In genomic region chr2:178158936-178159335, GRCm38 (mm10) we compare ENCODE assay signal across 14 mouse cellular contexts. TPM values are rescaled to one million over a fixed set of nuclear protein-coding genes. Genes with fewer than 3 reads are reported as not detected.
A peak's percentile ranks its signal among the peaks of the same experiment; 100 is the strongest.
DNase-seq lines count a peak whose midpoint lies in the region; ATAC-seq and TF ChIP-seq lines count a peak whose summit lies in the region.
"Had no signal": no experiment of that assay in that cellular context is flagged by ENCODE, and none has a peak within 500 bp of the region (broad histone marks: within the 10 kb centered on the region; RNA-seq: fewer than 3 reads in every experiment).

No protein-coding gene starts in this region.

- no peak overlapping the region for H3K4me3 ChIP-seq in hindbrain, embryonic 13.5 days
- no peak overlapping the region for H3K4me3 ChIP-seq in hindbrain, embryonic 10.5 days
- no peak overlapping the region for H3K4me3 ChIP-seq in embryonic facial prominence, embryonic 15.5 days (replicated peaks)
- no peak overlapping the region for H3K4me3 ChIP-seq in midbrain, postnatal 0 days (ENCODE audit: low read depth, low read length)
- H3K4me3 ChIP-seq in stomach, postnatal 0 days (ENCODE audit: low read depth, low read length) = no peak overlapping the region
- H3K4me3 ChIP-seq in kidney, embryonic 16.5 days (ENCODE audit: low read length) = no peak overlapping the region
- H3K4me3 ChIP-seq: erythroblast, embryonic 14.5 days; liver, embryonic 15.5 days; megakaryocyte, embryonic 14.5 days had no signal

- no peaks in the 10 kb centered on the region for H3K36me3 ChIP-seq in hindbrain, embryonic 13.5 days
- H3K36me3 ChIP-seq in hindbrain, embryonic 10.5 days = no peaks in the 10 kb centered on the region
- H3K36me3 ChIP-seq in embryonic facial prominence, embryonic 15.5 days = no peaks in the 10 kb centered on the region
- 0 out of 2 replicates have a peak, but pooled peaks cover 6% of the 10 kb centered on the region for H3K36me3 ChIP-seq in midbrain, postnatal 0 days (ENCODE audit: insufficient read depth, low read length)
- H3K36me3 ChIP-seq in stomach, postnatal 0 days (ENCODE audit: control insufficient read depth, insufficient read depth, low read length) = no peaks in the 10 kb centered on the region
- no peaks in the 10 kb centered on the region for H3K36me3 ChIP-seq in kidney, embryonic 16.5 days (ENCODE audit: insufficient read depth, low read length)
- H3K36me3 ChIP-seq: liver, embryonic 15.5 days had no signal

- H3K4me1 ChIP-seq in hindbrain, embryonic 13.5 days (replicated peaks) = peaks cover 31% of the 10 kb centered on the region
- H3K4me1 ChIP-seq in hindbrain, embryonic 10.5 days (replicated peaks) = peaks cover 13% of the 10 kb centered on the region
- no peaks in the 10 kb centered on the region for H3K4me1 ChIP-seq in embryonic facial prominence, embryonic 15.5 days
- H3K4me1 ChIP-seq in midbrain, postnatal 0 days (ENCODE audit: insufficient read depth, low read length) = peaks cover 7% of the 10 kb centered on the region; the same call in 1 of the 2 replicates
- no peaks in the 10 kb centered on the region for H3K4me1 ChIP-seq in stomach, postnatal 0 days (replicated peaks; ENCODE audit: control insufficient read depth, insufficient read depth)
- H3K4me1 ChIP-seq in kidney, embryonic 16.5 days (ENCODE audit: insufficient read depth, low read length) = no peaks in the 10 kb centered on the region
- H3K4me1 ChIP-seq: liver, embryonic 15.5 days had no signal

- no peaks in the 10 kb centered on the region for H3K27me3 ChIP-seq in hindbrain, embryonic 13.5 days
- no peaks in the 10 kb centered on the region for H3K27me3 ChIP-seq in hindbrain, embryonic 10.5 days (ENCODE audit: insufficient read depth, poor library complexity, severe bottlenecking)
- no peaks in the 10 kb centered on the region for H3K27me3 ChIP-seq in embryonic facial prominence, embryonic 15.5 days
- H3K27me3 ChIP-seq in midbrain, postnatal 0 days (ENCODE audit: insufficient read depth, low read length) = no peaks in the 10 kb centered on the region
- H3K27me3 ChIP-seq in stomach, postnatal 0 days (ENCODE audit: control insufficient read depth, insufficient read depth, low read length) = no peaks in the 10 kb centered on the region
- no peaks in the 10 kb centered on the region for H3K27me3 ChIP-seq in kidney, embryonic 16.5 days (ENCODE audit: insufficient read depth, low read length)
- H3K27me3 ChIP-seq: liver, embryonic 15.5 days had no signal

- no peak for TF ChIP-seq CTCF in midbrain, postnatal 0 days (IDR thresholded peaks at IDR 0.05)
- no peak for TF ChIP-seq CTCF in stomach, postnatal 0 days (IDR thresholded peaks at IDR 0.05; ENCODE audit: low read depth)

- no peaks in the 10 kb centered on the region for H3K9me3 ChIP-seq in hindbrain, embryonic 13.5 days
- H3K9me3 ChIP-seq in hindbrain, embryonic 10.5 days = no peaks in the 10 kb centered on the region
- no peaks in the 10 kb centered on the region for H3K9me3 ChIP-seq in embryonic facial prominence, embryonic 15.5 days (replicated peaks)
- H3K9me3 ChIP-seq in midbrain, postnatal 0 days (ENCODE audit: low read length) = no peaks in the 10 kb centered on the region
- no peaks in the 10 kb centered on the region for H3K9me3 ChIP-seq in stomach, postnatal 0 days (ENCODE audit: control insufficient read depth, low read length)
- no peaks in the 10 kb centered on the region for H3K9me3 ChIP-seq in kidney, embryonic 16.5 days (ENCODE audit: low read length)
- H3K9me3 ChIP-seq: liver, embryonic 15.5 days; megakaryocyte, embryonic 14.5 days had no signal

- no peak overlapping the region; the same call in 1 of the 2 replicates for H3K9ac ChIP-seq in hindbrain, embryonic 13.5 days
- H3K9ac ChIP-seq in embryonic facial prominence, embryonic 15.5 days = no peak overlapping the region
- H3K9ac ChIP-seq in midbrain, postnatal 0 days (replicated peaks; ENCODE audit: low read length, poor library complexity, severe bottlenecking) = no peak overlapping the region
- no peak overlapping the region for H3K9ac ChIP-seq in stomach, postnatal 0 days (ENCODE audit: low read length)
- H3K9ac ChIP-seq in kidney, embryonic 16.5 days (replicated peaks; ENCODE audit: low read length) = no peak overlapping the region
- H3K9ac ChIP-seq: liver, embryonic 15.5 days had no signal

- TF ChIP-seq EP300 in stomach, postnatal 0 days (optimal IDR thresholded peaks at IDR 0.05) = no peak

- peak overlapping the region; percentile 48; the same call in 1 of the 2 replicates for H3K27ac ChIP-seq in hindbrain, embryonic 13.5 days
- no peak overlapping the region for H3K27ac ChIP-seq in hindbrain, embryonic 10.5 days
- H3K27ac ChIP-seq in embryonic facial prominence, embryonic 15.5 days (replicated peaks) = no peak overlapping the region
- H3K27ac ChIP-seq in midbrain, postnatal 0 days (ENCODE audit: low read depth, low read length) = peak overlapping the region; percentile 32; the same call in 1 of the 2 replicates
- no peak overlapping the region for H3K27ac ChIP-seq in stomach, postnatal 0 days (replicated peaks)
- no peak overlapping the region for H3K27ac ChIP-seq in kidney, embryonic 16.5 days (ENCODE audit: low read length)
- H3K27ac ChIP-seq: kidney, postnatal 0 days; liver, embryonic 15.5 days had no signal

- WGBS in hindbrain, embryonic 13.5 days = 81% methylated on average over 12 of the region's 12 CpGs
- 87% methylated on average over 12 of the region's 12 CpGs for WGBS in hindbrain, embryonic 10.5 days
- 79% methylated on average over 12 of the region's 12 CpGs for WGBS in embryonic facial prominence, embryonic 15.5 days
- 81% methylated on average over 12 of the region's 12 CpGs for WGBS in midbrain, postnatal 0 days
- 78% methylated on average over 12 of the region's 12 CpGs for WGBS in stomach, postnatal 0 days
- 86% methylated on average over 12 of the region's 12 CpGs for WGBS in kidney, embryonic 16.5 days

- no peak for DNase-seq in hindbrain, embryonic 10.5 days (ENCODE audit: low spot score)
- DNase-seq in layer of hippocampus, adult 9-11 months = peak; percentile 92
- DNase-seq in midbrain, postnatal 0 days (ENCODE audit: low spot score) = peak; percentile 74
- no peak for DNase-seq in c-Kit-positive CD71-positive TER-119-positive erythroid progenitor cells, embryonic 14.5 days (ENCODE audit: low spot score)
- DNase-seq in stomach, postnatal 0 days (ENCODE audit: low spot score) = no peak
- DNase-seq: adrenal gland, postnatal 25 days had no signal

- no peak for ATAC-seq in hindbrain, embryonic 13.5 days (ENCODE audit: low FRiP score)
- 0 out of 2 replicates have a peak, but pooled peaks have one; percentile 36 for ATAC-seq in embryonic facial prominence, embryonic 15.5 days (ENCODE audit: insufficient number of reproducible peaks, low FRiP score, low TSS enrichment, low read depth)
- ATAC-seq in midbrain, postnatal 0 days (ENCODE audit: low FRiP score) = peak; percentile 67
- no peak for ATAC-seq in stomach, postnatal 0 days (ENCODE audit: low FRiP score, low TSS enrichment)
- no peak for ATAC-seq in kidney, embryonic 16.5 days (ENCODE audit: low FRiP score, low TSS enrichment)
- ATAC-seq: CD4-positive, CD25-positive, alpha-beta regulatory T cell, adult 4 months had no signal

- no peak overlapping the region for H3K4me2 ChIP-seq in hindbrain, embryonic 13.5 days
- H3K4me2 ChIP-seq in embryonic facial prominence, embryonic 15.5 days (replicated peaks) = no peak overlapping the region
- no peak overlapping the region for H3K4me2 ChIP-seq in midbrain, postnatal 0 days (ENCODE audit: low read depth, low read length, poor library complexity, severe bottlenecking)
- no peak overlapping the region for H3K4me2 ChIP-seq in stomach, postnatal 0 days (replicated peaks; ENCODE audit: low read depth)
- no peak overlapping the region for H3K4me2 ChIP-seq in kidney, embryonic 16.5 days (replicated peaks; ENCODE audit: low read depth, low read length)
- H3K4me2 ChIP-seq: liver, embryonic 15.5 days had no signal

RNA-seq across cellular contexts. Expression of gene Phactr3, which starts 40.2 kb away (rescaled TPM):
- 39.9 and 42.1 TPM in 2 replicates for polyA plus RNA-seq in hindbrain, embryonic 13.5 days (2015; fragmentation: Nextera tagmentation; extraction: Ambion mirVana)
- 7.1 and 11.1 TPM in 2 replicates for polyA plus RNA-seq in hindbrain, embryonic 10.5 days (2016; fragmentation: Nextera tagmentation; extraction: Ambion mirVana)
- 0.74 and 1.4 TPM in 2 replicates for polyA plus RNA-seq in embryonic facial prominence, embryonic 15.5 days (2015; fragmentation: Nextera tagmentation; extraction: Ambion mirVana)
- total RNA-seq in midbrain, postnatal 0 days (2014; rRNA removed) = 105 and 130 TPM in 2 replicates
- 94.2 and 96.5 TPM in 2 replicates for polyA plus RNA-seq in midbrain, postnatal 0 days (2015; fragmentation: Nextera tagmentation; extraction: Ambion mirVana)
- polyA plus RNA-seq in stomach, postnatal 0 days (2015; fragmentation: Nextera tagmentation; extraction: Ambion mirVana) = 1.7 and 2.8 TPM in 2 replicates
- 0.63 and 0.71 TPM in 2 replicates for polyA plus RNA-seq in kidney, embryonic 16.5 days (2015; fragmentation: Nextera tagmentation; extraction: Ambion mirVana)
- polyA plus RNA-seq: erythroblast, embryonic 14.5 days had no signal

Comparison
In these comparisons a context has a peak if more than half of its experiments do, and no peak if none do; other contexts are left out.
1. H3K27ac ChIP-seq: peak in hindbrain, embryonic 13.5 days (single experiment) and midbrain, postnatal 0 days (single experiment); none in hindbrain, embryonic 10.5 days (single experiment), embryonic facial prominence, embryonic 15.5 days (single experiment), stomach, postnatal 0 days (single experiment) and kidney, embryonic 16.5 days (single experiment).
2. ATAC-seq: peak in embryonic facial prominence, embryonic 15.5 days (single experiment) and midbrain, postnatal 0 days (single experiment); none in hindbrain, embryonic 13.5 days (single experiment), stomach, postnatal 0 days (single experiment) and kidney, embryonic 16.5 days (single experiment).
3. DNase-seq: peak in layer of hippocampus, adult 9-11 months (single experiment) and midbrain, postnatal 0 days (single experiment); none in hindbrain, embryonic 10.5 days (single experiment), c-Kit-positive CD71-positive TER-119-positive erythroid progenitor cells, embryonic 14.5 days (single experiment) and stomach, postnatal 0 days (single experiment).